Mouse (Mus musculus) spleen, adult 18-20 months (tissue): Measurements from ENCODE around the gene Spata3.
"Not testable (repeated sequence)": the region's sequence is repeated elsewhere in the genome, so short reads cannot be mapped to it uniquely, and the experiment has no call there.

Experiments
- DNase-seq, 2 experiments: peaks; one replicate each; pipeline ENCODE4 v3.0.0; 2022; ENCODE audit warnings: mixed read lengths in 2 of 2

The Spata3 gene

GRCm38 (mm10) chr1:86016516-86016915 lies at the start of gene Spata3:
Gene Spata3 (plus strand): TSS chr1:86016816.
- DNase-seq: no peak

GRCm38 (mm10) chr1:85969081-85969480 lies 47.5 kb upstream of the Spata3 start:
- no peak for DNase-seq

GRCm38 (mm10) chr1:85969519-85969918 lies 47.1 kb upstream of the Spata3 start:
- no peak for DNase-seq

GRCm38 (mm10) chr1:85971070-85971469 lies 45.5 kb upstream of the Spata3 start:
- DNase-seq: no peak

- no peak for DNase-seq
These were observed 44.3 kb upstream of the Spata3 start for GRCm38 (mm10) chr1:85972341-85972740.

- DNase-seq: no peak
These were observed 43.1 kb upstream of the Spata3 start for GRCm38 (mm10) chr1:85973468-85973877.

GRCm38 (mm10) chr1:85977709-85978108 lies 38.9 kb upstream of the Spata3 start:
- no peak for DNase-seq

GRCm38 (mm10) chr1:85981738-85982357 lies 34.8 kb upstream of the Spata3 start:
- DNase-seq: peak in 1 of 2 experiments; percentile 26

- DNase-seq: no peak
These were observed 30.8 kb upstream of the Spata3 start for GRCm38 (mm10) chr1:85985784-85986183.

GRCm38 (mm10) chr1:85988351-85988750 lies 28.3 kb upstream of the Spata3 start:
- DNase-seq: no peak

GRCm38 (mm10) chr1:85988882-85989281 lies 27.7 kb upstream of the Spata3 start:
- DNase-seq: not testable (repeated sequence)

- DNase-seq: no peak
These were observed 24.4 kb upstream of the Spata3 start for GRCm38 (mm10) chr1:85992175-85992574.

- no peak for DNase-seq
These were observed 23.1 kb upstream of the Spata3 start for GRCm38 (mm10) chr1:85993541-85993940.

- DNase-seq: no peak
These were observed 19.4 kb upstream of the Spata3 start for GRCm38 (mm10) chr1:85997221-85997620.

- DNase-seq: peak in 1 of 2 experiments; percentile 30
These were observed 18.6 kb upstream of the Spata3 start for GRCm38 (mm10) chr1:85998012-85998411.

GRCm38 (mm10) chr1:85999853-86000570 lies 16.6 kb upstream of the Spata3 start:
- DNase-seq: no peak

- no peak for DNase-seq
These were observed 11.1 kb upstream of the Spata3 start for GRCm38 (mm10) chr1:86005540-86005939.

GRCm38 (mm10) chr1:86006040-86006439 lies 10.6 kb upstream of the Spata3 start:
- DNase-seq: no peak

GRCm38 (mm10) chr1:86007778-86008177 lies 8.8 kb upstream of the Spata3 start:
- DNase-seq: peak; percentile 64 to 88

GRCm38 (mm10) chr1:86015758-86016157 lies 858 bp upstream of the Spata3 start:
- DNase-seq: not testable (repeated sequence)

GRCm38 (mm10) chr1:86018235-86019055 lies 1.8 kb downstream of the Spata3 start:
- DNase-seq: peak in 1 of 2 experiments; percentile 35

- DNase-seq: peak in 1 of 2 experiments; percentile 18
These were observed 4.9 kb downstream of the Spata3 start for GRCm38 (mm10) chr1:86021365-86021989.
